Mouse (Mus musculus): Measurements from ENCODE around the gene Nucb1. TPM values are rescaled to one million over a fixed set of nuclear protein-coding genes. Genes with fewer than 3 reads are reported as not detected.
"Not testable (repeated sequence)": the region's sequence is repeated elsewhere in the genome, so short reads cannot be mapped to it uniquely, and the experiment has no call there.

Nucb1 gene
- polyA plus RNA-seq, 1 experiment from 2014 or later, result 199 TPM

- H3K36me3 ChIP-seq (ENCODE audit: control insufficient read depth, insufficient read depth, low read length), result no peaks in the 10 kb centered on the region
- TF ChIP-seq EP300 (optimal IDR thresholded peaks at IDR 0.05) (no peak), CTCF (IDR thresholded peaks at IDR 0.05; ENCODE audit: low read depth) (peak; percentile 66)
- H3K9me3 ChIP-seq (ENCODE audit: control insufficient read depth, low read length), result no peaks in the 10 kb centered on the region
- DNase-seq (ENCODE audit: low spot score) (peak; percentile 63), ATAC-seq (ENCODE audit: low FRiP score, low TSS enrichment) (peak; percentile 65)
- peak overlapping the region; percentile 77 for H3K4me2 ChIP-seq (replicated peaks; ENCODE audit: low read depth)
- peak overlapping the region; percentile 61 for H3K9ac ChIP-seq (ENCODE audit: low read length)
- WGBS, result 1% methylated on average over 28 of the region's 29 CpGs
- H3K27ac ChIP-seq (replicated peaks), result no peak overlapping the region
- H3K4me1 ChIP-seq (replicated peaks; ENCODE audit: control insufficient read depth, insufficient read depth), result no peaks in the 10 kb centered on the region; the same call in 1 of the 2 replicates
- no peaks in the 10 kb centered on the region for H3K27me3 ChIP-seq (ENCODE audit: control insufficient read depth, insufficient read depth, low read length)
- peak overlapping the region; percentile 45 for H3K4me3 ChIP-seq (ENCODE audit: low read depth, low read length)
Observed at GRCm38 (mm10) chr7:45538163-45539041, 28.2 kb upstream of the Nucb1 start.

GRCm38 (mm10) chr7:45537602-45538001, 27.4 kb upstream of the Nucb1 start:
- Histone ChIP-seq H3K9me3 (ENCODE audit: control insufficient read depth, low read length) (no peaks in the 10 kb centered on the region), H3K4me1 (replicated peaks; ENCODE audit: control insufficient read depth, insufficient read depth) (no peaks in the 10 kb centered on the region; the same call in 1 of the 2 replicates), H3K4me2 (replicated peaks; ENCODE audit: low read depth) (peak overlapping the region; percentile 77), H3K4me3 (ENCODE audit: low read depth, low read length) (no peak overlapping the region), H3K27me3 (ENCODE audit: control insufficient read depth, insufficient read depth, low read length) (no peaks in the 10 kb centered on the region), H3K9ac (ENCODE audit: low read length) (no peak overlapping the region; the same call in 1 of the 2 replicates), H3K27ac (replicated peaks) (no peak overlapping the region), H3K36me3 (ENCODE audit: control insufficient read depth, insufficient read depth, low read length) (no peaks in the 10 kb centered on the region)
- TF ChIP-seq CTCF (IDR thresholded peaks at IDR 0.05; ENCODE audit: low read depth) (no peak), EP300 (optimal IDR thresholded peaks at IDR 0.05) (no peak)
- DNase-seq (ENCODE audit: low spot score) (no peak), ATAC-seq (ENCODE audit: low FRiP score, low TSS enrichment) (0 out of 2 replicates have a peak, but pooled peaks have one; percentile 6)
- WGBS, result 78% methylated on average over 10 of the region's 10 CpGs

GRCm38 (mm10) chr7:45535676-45536075, 25.5 kb upstream of the Nucb1 start:
- TF ChIP-seq EP300 (optimal IDR thresholded peaks at IDR 0.05) (no peak), CTCF (IDR thresholded peaks at IDR 0.05; ENCODE audit: low read depth) (peak; percentile 24)
- DNase-seq (ENCODE audit: low spot score) (no peak), ATAC-seq (ENCODE audit: low FRiP score, low TSS enrichment) (no peak)
- no peak overlapping the region for H3K4me3 ChIP-seq (ENCODE audit: low read depth, low read length)
- no peaks in the 10 kb centered on the region; the same call in 1 of the 2 replicates for H3K4me1 ChIP-seq (replicated peaks; ENCODE audit: control insufficient read depth, insufficient read depth)
- WGBS, result 75% methylated on average over 1 of the region's 1 CpGs
- H3K36me3 ChIP-seq (ENCODE audit: control insufficient read depth, insufficient read depth, low read length), result no peaks in the 10 kb centered on the region
- no peak overlapping the region for H3K27ac ChIP-seq (replicated peaks)
- H3K9me3 ChIP-seq (ENCODE audit: control insufficient read depth, low read length), result no peaks in the 10 kb centered on the region
- H3K4me2 ChIP-seq (replicated peaks; ENCODE audit: low read depth), result no peak overlapping the region
- H3K27me3 ChIP-seq (ENCODE audit: control insufficient read depth, insufficient read depth, low read length), result no peaks in the 10 kb centered on the region
- no peak overlapping the region for H3K9ac ChIP-seq (ENCODE audit: low read length)

- no peaks in the 10 kb centered on the region for H3K9me3 ChIP-seq (ENCODE audit: control insufficient read depth, low read length)
- 31% methylated on average over 2 of the region's 2 CpGs for WGBS
- no peaks in the 10 kb centered on the region for H3K36me3 ChIP-seq (ENCODE audit: control insufficient read depth, insufficient read depth, low read length)
- TF ChIP-seq EP300 (optimal IDR thresholded peaks at IDR 0.05), result no peak
- no peak for TF ChIP-seq CTCF (IDR thresholded peaks at IDR 0.05; ENCODE audit: low read depth)
- DNase-seq (ENCODE audit: low spot score), result no peak
- H3K27me3 ChIP-seq (ENCODE audit: control insufficient read depth, insufficient read depth, low read length), result no peaks in the 10 kb centered on the region
- ATAC-seq (ENCODE audit: low FRiP score, low TSS enrichment), result no peak
- H3K27ac ChIP-seq (replicated peaks), result peak overlapping the region; percentile 67; the same call in 1 of the 2 replicates
- H3K4me2 ChIP-seq (replicated peaks; ENCODE audit: low read depth), result 0 out of 2 replicates have a peak overlapping the region, but pooled peaks have one; percentile 20
- H3K4me1 ChIP-seq (replicated peaks; ENCODE audit: control insufficient read depth, insufficient read depth), result no peaks in the 10 kb centered on the region
- H3K9ac ChIP-seq (ENCODE audit: low read length), result no peak overlapping the region
- H3K4me3 ChIP-seq (ENCODE audit: low read depth, low read length), result 0 out of 2 replicates have a peak overlapping the region, but pooled peaks have one; percentile 2
Observed at GRCm38 (mm10) chr7:45530643-45531042, 20.4 kb upstream of the Nucb1 start.

- no peaks in the 10 kb centered on the region for H3K36me3 ChIP-seq (ENCODE audit: control insufficient read depth, insufficient read depth, low read length)
- TF ChIP-seq CTCF (IDR thresholded peaks at IDR 0.05; ENCODE audit: low read depth), result no peak
- no peak for TF ChIP-seq EP300 (optimal IDR thresholded peaks at IDR 0.05)
- WGBS, result 23% methylated on average over 6 of the region's 6 CpGs
- H3K27ac ChIP-seq (replicated peaks), result peak overlapping the region; percentile 24; the same call in 1 of the 2 replicates
- no peaks in the 10 kb centered on the region for H3K27me3 ChIP-seq (ENCODE audit: control insufficient read depth, insufficient read depth, low read length)
- ATAC-seq (ENCODE audit: low FRiP score, low TSS enrichment), result no peak
- no peak overlapping the region for H3K4me3 ChIP-seq (ENCODE audit: low read depth, low read length)
- H3K9me3 ChIP-seq (ENCODE audit: control insufficient read depth, low read length), result no peaks in the 10 kb centered on the region
- H3K4me2 ChIP-seq (replicated peaks; ENCODE audit: low read depth), result peak overlapping the region; percentile 2; the same call in 1 of the 2 replicates
- no peak overlapping the region for H3K9ac ChIP-seq (ENCODE audit: low read length)
- no peak for DNase-seq (ENCODE audit: low spot score)
- 0 out of 2 replicates have a peak, but pooled peaks cover 4% of the 10 kb centered on the region for H3K4me1 ChIP-seq (replicated peaks; ENCODE audit: control insufficient read depth, insufficient read depth)
Observed at GRCm38 (mm10) chr7:45529461-45529860, 19.3 kb upstream of the Nucb1 start.

- H3K27ac ChIP-seq (replicated peaks); H3K9me3 ChIP-seq (ENCODE audit: control insufficient read depth, low read length); DNase-seq (ENCODE audit: low spot score); H3K4me1 ChIP-seq (replicated peaks; ENCODE audit: control insufficient read depth, insufficient read depth); H3K27me3 ChIP-seq (ENCODE audit: control insufficient read depth, insufficient read depth, low read length); ATAC-seq (ENCODE audit: low FRiP score, low TSS enrichment); H3K4me3 ChIP-seq (ENCODE audit: low read depth, low read length); H3K36me3 ChIP-seq (ENCODE audit: control insufficient read depth, insufficient read depth, low read length); H3K9ac ChIP-seq (ENCODE audit: low read length): not testable (repeated sequence)
- 93% methylated on average over 6 of the region's 6 CpGs for WGBS
- peak overlapping the region; percentile 47; the same call in 1 of the 2 replicates for H3K4me2 ChIP-seq (replicated peaks; ENCODE audit: low read depth)
Observed at GRCm38 (mm10) chr7:45527169-45527568, 17.0 kb upstream of the Nucb1 start.

All from stomach, postnatal 0 days (tissue).